Mouse (Mus musculus): ENCODE data around the gene Hist2h3c1. TPM values are rescaled to one million over a fixed set of nuclear protein-coding genes. Genes with fewer than 3 reads are reported as not detected.
A peak's percentile ranks its signal among the peaks of the same experiment; 100 is the strongest.
"Not testable (repeated sequence)": the region's sequence is repeated elsewhere in the genome, so short reads cannot be mapped to it uniquely, and the experiment has no call there.

The Hist2h3c1 gene
- polyA plus RNA-seq, 1 experiment from 2014 or later, result 4.9 TPM

- H3K4me3 ChIP-seq (ENCODE audit: low read depth, low read length), result peak within 1 kb of the TSS; percentile 66
- peak within 1 kb of the TSS; percentile 98 for H3K27ac ChIP-seq (ENCODE audit: low read length)
- H3K9ac ChIP-seq (ENCODE audit: low read depth, low read length), result peak within 1 kb of the TSS; percentile 86
- H3K27me3 ChIP-seq (ENCODE audit: control insufficient read depth, insufficient read depth, low read depth, low read length), result no peaks in the 10 kb centered on the region; the same call in 1 of the 2 replicates
- under 1% methylated on average over 45 of the region's 45 CpGs for WGBS (ENCODE audit: insufficient replicate concordance)
- peak within 1 kb of the TSS; percentile 73 for H3K4me2 ChIP-seq (ENCODE audit: low read depth, low read length)
- peaks cover 28% of the 10 kb centered on the region for H3K4me1 ChIP-seq (ENCODE audit: control insufficient read depth, low read depth, low read length)
- no peaks in the 10 kb centered on the region for H3K9me3 ChIP-seq (replicated peaks; ENCODE audit: control insufficient read depth, low read length)
- peak; percentile 87 for ATAC-seq (ENCODE audit: low read depth)
- no peaks in the 10 kb centered on the region for H3K36me3 ChIP-seq (ENCODE audit: control insufficient read depth, insufficient read depth)
Observed at GRCm38 (mm10) chr3:96269511-96270474, 23.3 kb downstream of the Hist2h3c1 start, which contains the start of gene Hist2h2bb. Gene Hist2h2bb, plus strand, starts transcription at chr3:96269752.

- H3K27ac ChIP-seq (ENCODE audit: low read length), result no peak overlapping the region
- 0 out of 2 replicates have a peak overlapping the region, but pooled peaks have one; percentile 1 for H3K4me3 ChIP-seq (ENCODE audit: low read depth, low read length)
- H3K4me1 ChIP-seq (ENCODE audit: control insufficient read depth, low read depth, low read length), result peaks cover 18% of the 10 kb centered on the region
- no peaks in the 10 kb centered on the region for H3K36me3 ChIP-seq (ENCODE audit: control insufficient read depth, insufficient read depth)
- no peak overlapping the region for H3K9ac ChIP-seq (ENCODE audit: low read depth, low read length)
- no peaks in the 10 kb centered on the region; the same call in 1 of the 2 replicates for H3K27me3 ChIP-seq (ENCODE audit: control insufficient read depth, insufficient read depth, low read depth, low read length)
- no peak for ATAC-seq (ENCODE audit: low read depth)
- peak overlapping the region; percentile 19; the same call in 1 of the 2 replicates for H3K4me2 ChIP-seq (ENCODE audit: low read depth, low read length)
- no peaks in the 10 kb centered on the region for H3K9me3 ChIP-seq (replicated peaks; ENCODE audit: control insufficient read depth, low read length)
- WGBS (ENCODE audit: insufficient replicate concordance), result 40% methylated on average over 17 of the region's 17 CpGs
Observed at GRCm38 (mm10) chr3:96273591-96274465, 27.3 kb downstream of the Hist2h3c1 start.

GRCm38 (mm10) chr3:96277428-96277799, 30.9 kb downstream of the Hist2h3c1 start:
- Histone ChIP-seq H3K27me3 (ENCODE audit: control insufficient read depth, insufficient read depth, low read depth, low read length) (no peaks in the 10 kb centered on the region; the same call in 1 of the 2 replicates), H3K27ac (ENCODE audit: low read length) (peak overlapping the region; percentile 82), H3K4me2 (ENCODE audit: low read depth, low read length) (peak overlapping the region; percentile 100), H3K9ac (ENCODE audit: low read depth, low read length) (peak overlapping the region; percentile 90), H3K9me3 (replicated peaks; ENCODE audit: control insufficient read depth, low read length) (no peaks in the 10 kb centered on the region), H3K4me1 (ENCODE audit: control insufficient read depth, low read depth, low read length) (peaks cover 15% of the 10 kb centered on the region), H3K36me3 (ENCODE audit: control insufficient read depth, insufficient read depth) (no peaks in the 10 kb centered on the region), H3K4me3 (ENCODE audit: low read depth, low read length) (peak overlapping the region; percentile 73)
- 13% methylated on average over 8 of the region's 8 CpGs for WGBS (ENCODE audit: insufficient replicate concordance)
- peak; percentile 56 for ATAC-seq (ENCODE audit: low read depth)

- Histone ChIP-seq H3K36me3 (ENCODE audit: control insufficient read depth, insufficient read depth) (no peaks in the 10 kb centered on the region), H3K9ac (ENCODE audit: low read depth, low read length) (peak overlapping the region; percentile 90), H3K4me1 (ENCODE audit: control insufficient read depth, low read depth, low read length) (peaks cover 15% of the 10 kb centered on the region), H3K27ac (ENCODE audit: low read length) (peak overlapping the region; percentile 82), H3K4me3 (ENCODE audit: low read depth, low read length) (peak overlapping the region; percentile 73), H3K4me2 (ENCODE audit: low read depth, low read length) (peak overlapping the region; percentile 100), H3K9me3 (replicated peaks; ENCODE audit: control insufficient read depth, low read length) (no peaks in the 10 kb centered on the region), H3K27me3 (ENCODE audit: control insufficient read depth, insufficient read depth, low read depth, low read length) (peaks cover 5% of the 10 kb centered on the region)
- under 1% methylated on average over 49 of the region's 49 CpGs for WGBS (ENCODE audit: insufficient replicate concordance)
- peak; percentile 90 for ATAC-seq (ENCODE audit: low read depth)
Observed at GRCm38 (mm10) chr3:96277800-96278624, 31.5 kb downstream of the Hist2h3c1 start.

- Histone ChIP-seq H3K9me3 (replicated peaks; ENCODE audit: control insufficient read depth, low read length) (no peaks in the 10 kb centered on the region), H3K36me3 (ENCODE audit: control insufficient read depth, insufficient read depth) (no peaks in the 10 kb centered on the region), H3K4me1 (ENCODE audit: control insufficient read depth, low read depth, low read length) (peaks cover 15% of the 10 kb centered on the region), H3K27ac (ENCODE audit: low read length) (no peak overlapping the region), H3K9ac (ENCODE audit: low read depth, low read length) (no peak overlapping the region), H3K27me3 (ENCODE audit: control insufficient read depth, insufficient read depth, low read depth, low read length) (peaks cover 11% of the 10 kb centered on the region), H3K4me3 (ENCODE audit: low read depth, low read length) (no peak overlapping the region), H3K4me2 (ENCODE audit: low read depth, low read length) (no peak overlapping the region)
- WGBS (ENCODE audit: insufficient replicate concordance), result 48% methylated on average over 6 of the region's 6 CpGs
- ATAC-seq (ENCODE audit: low read depth), result no peak
Observed at GRCm38 (mm10) chr3:96280660-96281059, 34.2 kb downstream of the Hist2h3c1 start.

- ATAC-seq (ENCODE audit: low read depth), result no peak
- peaks cover 11% of the 10 kb centered on the region for H3K27me3 ChIP-seq (ENCODE audit: control insufficient read depth, insufficient read depth, low read depth, low read length)
- no peaks in the 10 kb centered on the region for H3K36me3 ChIP-seq (ENCODE audit: control insufficient read depth, insufficient read depth)
- WGBS (ENCODE audit: insufficient replicate concordance), result 17% methylated on average over 4 of the region's 4 CpGs
- no peak overlapping the region for H3K4me3 ChIP-seq (ENCODE audit: low read depth, low read length)
- no peak overlapping the region for H3K9ac ChIP-seq (ENCODE audit: low read depth, low read length)
- no peak overlapping the region for H3K27ac ChIP-seq (ENCODE audit: low read length)
- H3K4me1 ChIP-seq (ENCODE audit: control insufficient read depth, low read depth, low read length), result no peaks in the 10 kb centered on the region; the same call in 1 of the 2 replicates
- no peaks in the 10 kb centered on the region for H3K9me3 ChIP-seq (replicated peaks; ENCODE audit: control insufficient read depth, low read length)
- H3K4me2 ChIP-seq (ENCODE audit: low read depth, low read length), result no peak overlapping the region
Observed at GRCm38 (mm10) chr3:96284457-96284856, 38.0 kb downstream of the Hist2h3c1 start.

GRCm38 (mm10) chr3:96287334-96287733, 40.8 kb downstream of the Hist2h3c1 start:
- not testable (repeated sequence) for H3K4me2 ChIP-seq (ENCODE audit: low read depth, low read length); H3K9ac ChIP-seq (ENCODE audit: low read depth, low read length); H3K4me1 ChIP-seq (ENCODE audit: control insufficient read depth, low read depth, low read length); H3K4me3 ChIP-seq (ENCODE audit: low read depth, low read length); H3K36me3 ChIP-seq (ENCODE audit: control insufficient read depth, insufficient read depth); H3K27ac ChIP-seq (ENCODE audit: low read length); ATAC-seq (ENCODE audit: low read depth); H3K9me3 ChIP-seq (replicated peaks; ENCODE audit: control insufficient read depth, low read length)
- 83% methylated on average over 11 of the region's 11 CpGs for WGBS (ENCODE audit: insufficient replicate concordance)
- peaks cover 11% of the 10 kb centered on the region for H3K27me3 ChIP-seq (ENCODE audit: control insufficient read depth, insufficient read depth, low read depth, low read length)

GRCm38 (mm10) chr3:96289201-96289600, 42.7 kb downstream of the Hist2h3c1 start:
- no peaks in the 10 kb centered on the region for H3K27me3 ChIP-seq (ENCODE audit: control insufficient read depth, insufficient read depth, low read depth, low read length)
- 50% methylated on average over 3 of the region's 3 CpGs for WGBS (ENCODE audit: insufficient replicate concordance)
- no peaks in the 10 kb centered on the region for H3K9me3 ChIP-seq (replicated peaks; ENCODE audit: control insufficient read depth, low read length)

More at GRCm38 (mm10) chr3:96289201-96289600, 42.7 kb downstream of the Hist2h3c1 start:
- H3K4me1 ChIP-seq (ENCODE audit: control insufficient read depth, low read depth, low read length), result no peaks in the 10 kb centered on the region
- H3K9ac ChIP-seq (ENCODE audit: low read depth, low read length), result no peak overlapping the region
- ATAC-seq (ENCODE audit: low read depth), result no peak
- no peak overlapping the region for H3K4me2 ChIP-seq (ENCODE audit: low read depth, low read length)
- no peak overlapping the region for H3K27ac ChIP-seq (ENCODE audit: low read length)
- no peaks in the 10 kb centered on the region for H3K36me3 ChIP-seq (ENCODE audit: control insufficient read depth, insufficient read depth)
- no peak overlapping the region for H3K4me3 ChIP-seq (ENCODE audit: low read depth, low read length)
